Mouse (Mus musculus) spleen, adult 2 months (tissue): ENCODE data around the gene Kirrel3.

ENCODE experiments used
- CTCF ChIP-seq: fragments of 200-500 bp; IDR thresholded peaks from 2 replicates; pipeline ENCODE4 v1.5.1; 2011; ENCODE audit warnings: mild to moderate bottlenecking, inconsistent platforms; ENCODE audit not compliant: insufficient read depth, insufficient read length, insufficient replicate concordance; ENCODE audit errors: extremely low read depth
- POLR2A ChIP-seq: fragments of 200-500 bp; IDR thresholded peaks from 2 replicates; pipeline ENCODE4 v1.6.1; 2011; ENCODE audit warnings: low read depth, low read length, inconsistent platforms

DNA sequence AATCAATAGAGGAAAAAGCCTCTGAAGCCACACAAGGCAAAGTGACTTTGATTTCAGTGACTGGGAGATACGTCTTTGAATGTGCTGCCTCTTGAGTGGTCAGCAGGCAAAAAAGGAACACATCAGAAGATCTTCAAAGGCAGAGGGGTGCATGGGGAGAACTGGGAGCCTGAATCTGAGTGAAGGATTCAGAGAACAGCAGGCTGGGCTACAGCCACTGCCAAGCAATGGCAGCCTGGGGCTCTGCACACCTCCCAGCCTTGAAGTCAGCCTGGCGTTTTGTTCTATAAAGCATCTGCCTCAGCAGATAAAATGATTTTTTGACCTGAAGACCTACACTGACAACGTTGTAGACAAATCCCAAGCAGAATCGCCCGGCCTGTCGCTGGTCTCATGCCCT, 93.5 kb downstream of the Kirrel3 start:
- no peak for TF ChIP-seq CTCF
- no peak for TF ChIP-seq POLR2A
